Mouse (Mus musculus) midbrain, postnatal 0 days (tissue): ENCODE data around the gene Egln2. TPM values are rescaled to one million over a fixed set of nuclear protein-coding genes. Genes with fewer than 3 reads are reported as not detected.

Experiments used
- ATAC-seq: fragments of 200-750 bp; cut with Nextera tagmentation; 2 replicates; pipeline ENCODE4 v1.8.0; 2017; ENCODE audit warnings: moderate number of reproducible peaks, mild to moderate bottlenecking, moderate TSS enrichment, moderate library complexity; ENCODE audit not compliant: low FRiP score
- DNase-seq: peaks from one replicate; pipeline ENCODE4 v3.0.0-alpha.2; 2015; ENCODE audit warnings: low spot score
- H3K27ac ChIP-seq: fragments of 300-500 bp; sonication (generic); 2 replicates; pipeline ENCODE4 v1.5.1; 2014; ENCODE audit warnings: low read depth, mild to moderate bottlenecking, low read length, mixed read lengths
- H3K27me3 ChIP-seq: fragments of 300-500 bp; sonication (generic); 2 replicates; pipeline ENCODE4 v1.6.1; 2014; ENCODE audit warnings: low read length, control low read depth, mixed read lengths; ENCODE audit not compliant: insufficient read depth
- H3K36me3 ChIP-seq: fragments of 300-500 bp; sonication (generic); 2 replicates; pipeline ENCODE4 v1.6.1; 2014; ENCODE audit warnings: low read length, control low read depth, mixed read lengths; ENCODE audit not compliant: insufficient read depth
- H3K4me1 ChIP-seq: fragments of 300-500 bp; sonication (generic); 2 replicates; pipeline ENCODE4 v1.6.1; 2014; ENCODE audit warnings: mild to moderate bottlenecking, control low read depth, antibody characterized with exemption, low read length, mixed read lengths; ENCODE audit not compliant: insufficient read depth
- H3K4me2 ChIP-seq: fragments of 300-500 bp; sonication (generic); 2 replicates; pipeline ENCODE4 v1.6.1; 2014; ENCODE audit warnings: low read depth, mild to moderate bottlenecking, low read length, mixed read lengths; ENCODE audit not compliant: poor library complexity, severe bottlenecking
- H3K4me3 ChIP-seq: fragments of 300-500 bp; sonication (generic); 2 replicates; pipeline ENCODE4 v1.5.1; 2014; ENCODE audit warnings: low read depth, mild to moderate bottlenecking, low read length, moderate library complexity
- H3K9ac ChIP-seq: fragments of 300-500 bp; sonication (generic); replicated peaks from 2 replicates; pipeline ENCODE4 v1.6.1; 2014; ENCODE audit warnings: mild to moderate bottlenecking, low read length, moderate library complexity, mixed read lengths; ENCODE audit not compliant: poor library complexity, severe bottlenecking
- H3K9me3 ChIP-seq: fragments of 300-500 bp; sonication (generic); 2 replicates; pipeline ENCODE4 v1.6.1; 2016; ENCODE audit warnings: low read length, control low read depth
- CTCF ChIP-seq: IDR thresholded peaks from 2 replicates; pipeline ENCODE4 v1.5.1; 2016; ENCODE audit warnings: antibody characterized with exemption, mild to moderate bottlenecking
- WGBS: fragments of 180-500 bp; shearing (Covaris S2); extraction: QIAGEN DNeasy Blood & Tissue Kit; methylation state at CpG from one replicate; pipeline ENCODE4 v1.1.7; 2014; 5-methylcytosine and 5-hydroxymethylcytosine counted together
- polyA plus RNA-seq: library from polyadenylated mRNA; unstranded; fragments of >200 nt; fragmentation: Nextera tagmentation; extraction: Ambion mirVana; gene quantifications from 2 replicates; pipeline ENCODE4 v1.2.1, GENCODE M21; 2015
- total RNA-seq: library from RNA; depleted of rRNA; stranded (reverse); fragments of >200 nt; gene quantifications from 2 replicates; pipeline ENCODE4 v1.2.3, GENCODE M21; 2014

The Egln2 gene
- total and polyA plus RNA-seq, 2 experiments from 2014 or later: 80.7 to 116 TPM

- Histone ChIP-seq H3K9me3 (no peaks in the 10 kb centered on the region), H3K4me3 (no peak overlapping the region), H3K36me3 (no peaks in the 10 kb centered on the region), H3K9ac (no peak overlapping the region), H3K27ac (no peak overlapping the region), H3K4me2 (no peak overlapping the region), H3K27me3 (no peaks in the 10 kb centered on the region), H3K4me1 (no peaks in the 10 kb centered on the region)
- 46% methylated on average over 3 of the region's 3 CpGs for whole genome bisulfite sequencing
- DNase-seq (peak; percentile 66), ATAC-seq (peak; percentile 57)
- TF ChIP-seq CTCF: peak; percentile 72
Measured at GRCm38 (mm10) chr7:27128162-27128561, 38.4 kb downstream of the Egln2 start.

GRCm38 (mm10) chr7:27124969-27125368, 41.6 kb downstream of the Egln2 start:
- Histone ChIP-seq H3K4me3 (no peak overlapping the region), H3K36me3 (no peaks in the 10 kb centered on the region), H3K9me3 (no peaks in the 10 kb centered on the region), H3K9ac (no peak overlapping the region), H3K27ac (no peak overlapping the region), H3K4me1 (no peaks in the 10 kb centered on the region), H3K27me3 (no peaks in the 10 kb centered on the region), H3K4me2 (no peak overlapping the region)
- TF ChIP-seq CTCF: no peak
- DNase-seq: no peak
- 85% methylated on average over 4 of the region's 4 CpGs for WGBS
- ATAC-seq: no peak

GRCm38 (mm10) chr7:27124305-27124832, 42.2 kb downstream of the Egln2 start:
- Histone ChIP-seq H3K4me1 (no peaks in the 10 kb centered on the region), H3K27me3 (no peaks in the 10 kb centered on the region), H3K27ac (no peak overlapping the region), H3K36me3 (no peaks in the 10 kb centered on the region), H3K4me3 (no peak overlapping the region), H3K9me3 (no peaks in the 10 kb centered on the region), H3K9ac (no peak overlapping the region), H3K4me2 (no peak overlapping the region)
- no peak for ATAC-seq
- no peak for DNase-seq
- no peak for TF ChIP-seq CTCF
- 77% methylated on average over 5 of the region's 5 CpGs for WGBS

GRCm38 (mm10) chr7:27119676-27120075, 46.9 kb downstream of the Egln2 start, which contains the start of gene Cyp2f2:
TSS of gene Cyp2f2 (plus strand) at chr7:27119909.
- ATAC-seq (no peak), DNase-seq (no peak)
- Histone ChIP-seq H3K4me3 (no peak within 1 kb of the TSS), H3K9ac (no peak within 1 kb of the TSS), H3K27me3 (no peaks in the 10 kb centered on the region), H3K4me2 (no peak within 1 kb of the TSS), H3K9me3 (no peaks in the 10 kb centered on the region), H3K36me3 (no peaks in the 10 kb centered on the region), H3K27ac (no peak within 1 kb of the TSS), H3K4me1 (no peaks in the 10 kb centered on the region)
- TF ChIP-seq CTCF: no peak

GRCm38 (mm10) chr7:27118033-27118511, 48.5 kb downstream of the Egln2 start:
- H3K27me3 ChIP-seq: no peaks in the 10 kb centered on the region
- ATAC-seq (no peak), DNase-seq (no peak)
- WGBS: 75% methylated on average over 4 of the region's 4 CpGs
- H3K27ac ChIP-seq: no peak overlapping the region
- no peaks in the 10 kb centered on the region for H3K4me1 ChIP-seq
- TF ChIP-seq CTCF: no peak
- no peak overlapping the region for H3K4me3 ChIP-seq
- no peak overlapping the region for H3K9ac ChIP-seq
- no peaks in the 10 kb centered on the region for H3K9me3 ChIP-seq
- no peak overlapping the region for H3K4me2 ChIP-seq
- no peaks in the 10 kb centered on the region for H3K36me3 ChIP-seq

GRCm38 (mm10) chr7:27111987-27112386, 54.6 kb downstream of the Egln2 start:
- H3K27ac ChIP-seq: no peak overlapping the region
- no peaks in the 10 kb centered on the region for H3K4me1 ChIP-seq
- no peak overlapping the region for H3K4me2 ChIP-seq
- H3K9me3 ChIP-seq: no peaks in the 10 kb centered on the region
- ATAC-seq (no peak), DNase-seq (no peak)
- H3K36me3 ChIP-seq: no peaks in the 10 kb centered on the region
- 70% methylated on average over 3 of the region's 3 CpGs for WGBS
- TF ChIP-seq CTCF: no peak
- no peaks in the 10 kb centered on the region for H3K27me3 ChIP-seq
- H3K9ac ChIP-seq: no peak overlapping the region
- H3K4me3 ChIP-seq: no peak overlapping the region
